Mouse (Mus musculus): ENCODE measurements at regions not wholly inside any gene's neighbourhood (a gene's known extent, or its start where the extent isn't known, plus 50 kb on each side); places are given as distances from the start of the nearest gene placed in this dataset.

DNA sequence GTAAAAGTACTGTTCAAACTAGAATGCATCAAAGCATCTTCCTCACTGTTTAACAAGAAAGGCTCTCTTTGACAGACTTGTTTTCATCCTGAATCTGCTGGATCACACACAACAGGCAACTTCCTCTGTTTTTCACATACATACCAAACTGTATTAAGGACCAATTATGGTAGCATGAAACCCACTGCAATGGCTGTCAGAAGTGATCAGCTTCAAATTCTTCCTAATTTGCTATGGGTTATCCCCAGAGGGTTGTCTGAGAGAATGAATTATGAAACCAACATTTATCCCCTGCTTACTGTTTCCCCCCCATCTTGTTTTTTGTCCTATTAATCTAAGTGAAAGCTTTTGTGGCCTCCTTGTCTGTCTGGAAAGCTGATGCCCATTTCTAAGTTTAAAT lies 545.2 kb upstream of the Steap1 start:
- Histone ChIP-seq H3K4me3 (ENCODE audit: low read depth, low read length) (no peak overlapping the region), H3K4me1 (ENCODE audit: control insufficient read depth, insufficient read depth, low read length) (no peaks in the 10 kb centered on the region), H3K27me3 (ENCODE audit: control insufficient read depth, insufficient read depth, low read length, poor library complexity, severe bottlenecking) (no peaks in the 10 kb centered on the region), H3K27ac (ENCODE audit: insufficient read depth, low read length) (no peak overlapping the region), H3K9me3 (replicated peaks; ENCODE audit: control insufficient read depth, insufficient read depth, low read length, poor library complexity, severe bottlenecking) (peaks cover 4% of the 10 kb centered on the region; the same call in 1 of the 2 replicates), H3K36me3 (ENCODE audit: control insufficient read depth, insufficient read depth, low read length, poor library complexity, severe bottlenecking) (no peaks in the 10 kb centered on the region), H3K9ac (ENCODE audit: low read depth, poor library complexity, severe bottlenecking) (no peak overlapping the region)
- no peak for TF ChIP-seq POLR2A (IDR thresholded peaks at IDR 0.05; ENCODE audit: insufficient read depth, low read length)
- no peak for TF ChIP-seq CTCF (IDR thresholded peaks at IDR 0.05; ENCODE audit: low read depth, low read length)
- no peak for TF ChIP-seq EP300 (IDR thresholded peaks at IDR 0.05; ENCODE audit: insufficient read depth, low read depth, low read length)

DNA sequence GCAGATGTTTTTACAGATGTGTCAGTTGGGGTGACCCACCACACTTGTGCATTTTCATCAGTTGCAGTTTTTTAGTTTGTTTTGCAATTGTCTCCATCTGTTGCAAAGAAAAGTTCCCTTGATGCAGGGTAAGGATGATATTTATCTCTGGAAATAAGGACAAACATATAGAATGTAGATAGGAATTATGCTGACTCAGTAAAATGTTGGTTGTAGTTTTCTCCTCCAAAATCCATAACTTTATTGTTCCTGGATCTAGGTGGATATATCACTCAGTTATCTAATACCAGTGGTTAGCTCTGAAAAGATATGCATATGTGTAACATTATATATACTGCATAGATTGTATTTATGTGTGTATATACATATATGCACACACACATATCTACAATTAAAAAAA lies 502.1 kb upstream of the Steap1 start:
- Histone ChIP-seq H3K4me3 (ENCODE audit: low read depth, low read length) (no peak overlapping the region), H3K9ac (ENCODE audit: low read depth, poor library complexity, severe bottlenecking) (no peak overlapping the region), H3K27ac (ENCODE audit: insufficient read depth, low read length) (no peak overlapping the region), H3K4me1 (ENCODE audit: control insufficient read depth, insufficient read depth, low read length) (no peaks in the 10 kb centered on the region), H3K27me3 (ENCODE audit: control insufficient read depth, insufficient read depth, low read length, poor library complexity, severe bottlenecking) (no peaks in the 10 kb centered on the region), H3K36me3 (ENCODE audit: control insufficient read depth, insufficient read depth, low read length, poor library complexity, severe bottlenecking) (no peaks in the 10 kb centered on the region), H3K9me3 (replicated peaks; ENCODE audit: control insufficient read depth, insufficient read depth, low read length, poor library complexity, severe bottlenecking) (peaks cover 3% of the 10 kb centered on the region; the same call in 1 of the 2 replicates)
- TF ChIP-seq POLR2A (IDR thresholded peaks at IDR 0.05; ENCODE audit: insufficient read depth, low read length) = no peak
- TF ChIP-seq EP300 (IDR thresholded peaks at IDR 0.05; ENCODE audit: insufficient read depth, low read depth, low read length) = no peak
